Mouse (Mus musculus): ENCODE results near the gene Ugdh. TPM values are rescaled to one million over a fixed set of nuclear protein-coding genes. Genes with fewer than 3 reads are reported as not detected.

Gene Ugdh
- polyA plus RNA-seq, 1 experiment from 2014 or later, result 57.4 TPM

DNA sequence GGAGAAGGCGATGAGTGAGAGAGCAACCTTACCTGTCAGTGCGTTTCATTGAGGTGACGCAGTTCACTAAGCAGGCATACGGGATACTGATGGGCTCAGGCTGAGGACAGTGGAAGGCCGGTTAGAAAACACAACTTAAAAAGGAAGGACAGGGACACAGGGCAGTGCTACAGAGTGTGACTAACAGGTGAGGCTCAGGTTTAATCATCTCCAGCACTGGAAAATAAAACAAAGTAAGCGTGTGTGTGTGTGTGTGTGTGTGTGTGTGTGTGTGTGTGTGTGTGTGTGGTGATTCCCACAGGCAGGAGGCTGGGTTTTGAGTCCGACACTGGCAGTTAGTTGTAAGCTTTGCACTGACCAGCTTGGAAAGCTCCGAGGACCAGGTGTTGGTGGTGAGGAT, 12.9 kb downstream of the Ugdh start:
- no peak for DNase-seq (ENCODE audit: low spot score)
- 91% methylated on average over 8 of the region's 8 CpGs for WGBS
- peaks cover 67% of the 10 kb centered on the region for H3K36me3 ChIP-seq

DNA sequence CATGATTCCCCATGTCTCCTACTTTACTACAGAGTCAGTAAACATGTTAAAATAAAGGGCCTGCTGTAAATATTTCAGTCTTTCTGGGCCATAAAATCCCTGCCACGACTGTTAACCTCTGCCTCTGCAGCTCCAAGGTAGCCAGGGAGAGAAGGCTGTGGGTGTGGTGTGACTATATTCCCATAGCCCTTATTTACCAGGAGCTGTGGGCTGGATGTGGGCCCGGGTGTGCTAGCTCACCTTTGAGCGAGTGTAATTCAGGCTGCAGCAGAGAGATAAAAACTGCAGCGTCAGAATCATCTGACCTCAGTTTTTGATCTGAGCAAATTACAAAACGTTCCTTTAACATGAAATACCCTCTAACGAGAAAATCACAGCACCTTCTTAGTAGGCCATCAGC, 14.9 kb downstream of the Ugdh start:
- no peak for DNase-seq (ENCODE audit: low spot score)
- H3K27me3 ChIP-seq (ENCODE audit: low read depth, poor library complexity, severe bottlenecking), result no peaks in the 10 kb centered on the region
- H3K4me1 ChIP-seq, result peaks cover 5% of the 10 kb centered on the region
- H3K36me3 ChIP-seq, result peaks cover 73% of the 10 kb centered on the region
- no peak overlapping the region for H3K27ac ChIP-seq (replicated peaks)
- no peaks in the 10 kb centered on the region for H3K9me3 ChIP-seq (replicated peaks)
- WGBS, result 90% methylated on average over 6 of the region's 6 CpGs
- no peak overlapping the region for H3K4me3 ChIP-seq

More for the DNA sequence above, 12.9 kb downstream of the Ugdh start:
- Histone ChIP-seq H3K4me3 (no peak overlapping the region), H3K27me3 (ENCODE audit: low read depth, poor library complexity, severe bottlenecking) (no peaks in the 10 kb centered on the region), H3K9me3 (replicated peaks) (no peaks in the 10 kb centered on the region), H3K4me1 (no peaks in the 10 kb centered on the region), H3K27ac (replicated peaks) (no peak overlapping the region)

DNA sequence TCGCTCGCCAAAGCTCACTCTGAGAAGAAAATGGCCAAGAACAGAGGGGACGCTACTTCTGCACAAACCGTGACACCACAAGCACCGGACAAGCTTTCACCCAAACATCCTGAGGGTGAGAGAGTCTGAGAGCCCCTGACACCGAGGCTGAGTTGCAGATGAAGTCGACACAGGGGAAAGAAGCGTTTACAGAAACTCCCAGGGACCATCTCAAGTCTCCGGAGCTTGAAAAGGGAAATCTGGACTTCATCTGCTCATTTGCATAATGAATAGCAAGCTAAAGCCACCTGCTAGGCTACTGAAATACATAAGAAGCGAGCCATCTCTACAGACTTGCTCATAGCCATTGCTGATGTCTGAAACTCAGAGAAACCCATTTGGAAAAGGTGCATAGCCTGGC, 16.6 kb downstream of the Ugdh start:
- H3K36me3 ChIP-seq, result peaks cover 61% of the 10 kb centered on the region
- WGBS, result 88% methylated on average over 10 of the region's 10 CpGs

DNA sequence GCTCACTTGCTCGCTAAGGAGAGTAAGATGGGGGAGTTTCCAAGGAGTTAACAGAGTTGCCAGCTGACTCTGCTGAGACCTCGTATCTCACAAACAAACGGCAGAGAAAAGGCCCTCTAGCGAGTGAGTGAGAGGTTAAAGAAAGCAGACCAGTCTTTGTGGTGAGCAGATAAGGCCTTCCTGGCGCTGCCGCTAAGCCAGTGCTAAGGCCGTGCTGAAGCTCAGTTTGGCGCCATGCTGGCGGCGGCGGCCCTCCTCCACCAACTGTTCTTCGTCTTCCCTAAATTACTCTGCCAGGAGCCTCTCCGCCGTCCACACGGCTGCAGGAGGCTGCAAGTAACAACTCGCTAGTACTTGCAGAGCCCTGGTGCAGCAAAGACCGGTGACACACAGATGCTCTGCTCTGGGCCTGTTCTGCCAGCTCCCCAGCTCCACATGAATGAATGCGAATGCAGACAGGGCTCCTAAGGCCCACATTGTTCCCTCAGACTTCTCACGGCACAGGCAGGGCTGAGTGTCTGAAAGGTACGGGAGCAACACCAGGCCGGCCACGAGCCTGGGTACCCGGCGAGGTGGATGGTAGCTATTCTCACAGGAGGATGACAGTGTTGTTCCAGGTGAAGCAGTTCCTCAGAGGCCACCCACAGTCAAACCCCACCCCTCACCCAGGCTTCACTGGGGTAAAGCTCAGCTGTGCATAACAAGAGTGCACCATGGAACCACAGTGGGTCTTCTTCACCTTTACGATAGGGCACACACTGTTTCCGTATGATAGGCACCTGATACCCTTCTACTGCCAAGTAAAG, 19.9 kb downstream of the Ugdh start:
- peak overlapping the region; percentile 27; the same call in 1 of the 2 replicates for H3K4me3 ChIP-seq
- H3K27me3 ChIP-seq (ENCODE audit: low read depth, poor library complexity, severe bottlenecking), result no peaks in the 10 kb centered on the region
- H3K4me1 ChIP-seq, result peaks cover 13% of the 10 kb centered on the region
- peak overlapping the region; percentile 83 for H3K27ac ChIP-seq (replicated peaks)
- H3K9me3 ChIP-seq (replicated peaks), result no peaks in the 10 kb centered on the region
- H3K36me3 ChIP-seq, result peaks cover 52% of the 10 kb centered on the region
- 17% methylated on average over 26 of the region's 26 CpGs for WGBS
- peak; percentile 63 for DNase-seq (ENCODE audit: low spot score)

More for the DNA sequence above, 16.6 kb downstream of the Ugdh start:
- no peaks in the 10 kb centered on the region for H3K27me3 ChIP-seq (ENCODE audit: low read depth, poor library complexity, severe bottlenecking)
- no peak for DNase-seq (ENCODE audit: low spot score)
- H3K9me3 ChIP-seq (replicated peaks), result no peaks in the 10 kb centered on the region
- no peak overlapping the region for H3K4me3 ChIP-seq
- no peak overlapping the region for H3K27ac ChIP-seq (replicated peaks)
- H3K4me1 ChIP-seq, result peaks cover 13% of the 10 kb centered on the region

DNA sequence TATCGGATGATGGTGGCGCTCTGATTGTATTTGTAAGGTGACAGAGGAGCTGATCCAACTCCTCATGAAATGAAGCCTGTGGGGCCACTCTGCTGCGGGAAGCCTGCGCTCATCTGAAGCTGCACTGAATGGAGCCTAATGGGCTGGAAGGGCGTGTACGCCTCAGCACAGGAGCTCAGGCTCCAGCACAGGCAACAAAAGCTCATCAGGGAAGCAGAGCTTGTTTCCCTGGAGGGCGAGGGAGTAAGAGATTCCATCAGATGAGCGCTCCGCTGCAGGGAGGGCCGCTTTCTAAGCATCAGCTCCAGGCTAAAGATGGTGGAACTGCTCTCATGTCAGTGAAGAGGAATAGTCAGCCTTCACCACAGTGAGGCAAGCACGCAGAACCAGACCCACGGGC, 27.8 kb downstream of the Ugdh start:
- Histone ChIP-seq H3K36me3 (peaks cover 81% of the 10 kb centered on the region), H3K4me3 (no peak overlapping the region), H3K27me3 (ENCODE audit: low read depth, poor library complexity, severe bottlenecking) (no peaks in the 10 kb centered on the region), H3K9me3 (replicated peaks) (no peaks in the 10 kb centered on the region), H3K4me1 (peaks cover 8% of the 10 kb centered on the region), H3K27ac (replicated peaks) (peak overlapping the region; percentile 46; the same call in 1 of the 2 replicates)
- DNase-seq (ENCODE audit: low spot score), result no peak
- 29% methylated on average over 12 of the region's 12 CpGs for WGBS

DNA sequence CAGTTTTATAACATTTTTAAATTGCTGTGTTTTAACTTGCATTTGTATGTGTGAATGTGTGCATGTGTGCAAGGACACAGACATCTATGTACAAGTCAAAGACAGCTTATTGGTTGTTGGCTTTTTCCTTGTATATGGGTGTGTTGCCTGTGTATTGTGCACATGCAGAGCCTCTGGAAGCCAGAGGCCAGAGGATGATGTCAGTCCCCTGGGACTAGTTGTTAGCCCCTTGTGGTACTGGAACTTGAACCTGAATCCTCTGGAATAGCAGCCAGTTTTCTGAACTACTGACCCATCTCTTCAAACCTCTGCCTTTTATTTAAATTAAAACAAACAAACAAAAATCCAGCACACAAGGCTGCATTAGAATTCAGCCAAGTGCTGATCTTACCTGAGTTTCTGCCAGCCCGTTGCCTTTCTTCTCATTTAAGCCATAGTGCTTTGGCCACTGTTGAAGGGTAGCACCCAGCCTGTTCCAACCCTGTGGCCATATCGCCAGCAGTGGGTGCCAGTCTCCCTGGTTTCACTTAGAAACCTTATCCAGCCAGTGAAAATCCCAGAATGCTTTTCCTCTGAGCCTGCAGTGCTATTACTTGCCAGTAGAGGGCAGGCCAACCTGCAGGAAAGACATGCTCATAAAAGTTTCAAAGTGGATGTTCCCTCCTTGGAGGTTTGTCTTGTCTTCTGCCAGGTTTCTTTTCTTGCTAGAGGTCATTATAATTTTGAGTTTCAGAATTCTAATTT, 34.3 kb downstream of the Ugdh start:
- H3K27me3 ChIP-seq (ENCODE audit: low read depth, poor library complexity, severe bottlenecking), result no peaks in the 10 kb centered on the region
- peak; percentile 75 for DNase-seq (ENCODE audit: low spot score)
- 29% methylated on average over 2 of the region's 2 CpGs for WGBS
- no peak overlapping the region for H3K27ac ChIP-seq (replicated peaks)
- H3K9me3 ChIP-seq (replicated peaks), result no peaks in the 10 kb centered on the region
- H3K4me3 ChIP-seq, result no peak overlapping the region
- H3K36me3 ChIP-seq, result peaks cover 91% of the 10 kb centered on the region
- no peaks in the 10 kb centered on the region for H3K4me1 ChIP-seq

DNA sequence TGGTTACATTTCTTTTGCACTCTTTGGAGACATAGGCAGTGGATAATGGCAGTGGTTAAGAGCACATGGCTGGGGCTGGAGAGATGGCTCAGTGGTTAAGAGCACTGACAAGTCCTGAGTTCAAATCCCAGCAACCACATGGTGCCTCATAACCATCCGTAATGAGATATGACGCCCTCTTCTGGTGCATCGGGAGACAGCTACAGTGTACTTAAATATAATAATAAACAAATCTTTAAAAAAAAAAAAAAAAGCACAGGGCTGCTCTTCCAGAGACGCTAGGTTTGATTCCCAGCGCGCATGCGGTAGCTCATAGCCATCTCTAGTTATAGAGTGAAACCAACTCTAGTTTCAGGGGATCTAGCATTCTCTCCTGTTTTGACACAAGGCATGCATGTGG, 41.3 kb downstream of the Ugdh start:
- 92% methylated on average over 7 of the region's 7 CpGs for WGBS
- no peak for DNase-seq (ENCODE audit: low spot score)

DNA sequence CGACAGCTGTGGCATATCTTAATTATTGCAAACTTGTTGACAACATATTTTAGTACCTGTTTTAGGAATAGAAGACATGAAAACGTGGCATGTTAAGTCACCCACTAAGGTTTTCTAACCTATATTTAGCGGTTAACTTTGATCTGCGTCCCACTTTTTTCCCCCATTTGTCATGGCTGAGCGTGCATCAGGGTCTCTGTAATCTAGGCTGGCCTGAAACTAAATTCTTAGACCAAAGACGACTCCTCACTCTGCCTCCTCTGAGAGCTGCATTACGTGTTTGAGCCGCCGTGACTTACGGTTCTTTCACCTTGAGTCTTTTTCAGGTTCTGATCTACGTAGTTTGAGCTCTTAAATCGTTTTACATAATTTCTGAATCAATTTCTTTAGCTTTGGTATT, 44.0 kb downstream of the Ugdh start:
- H3K36me3 ChIP-seq, result peaks cover 66% of the 10 kb centered on the region
- H3K4me3 ChIP-seq, result peak overlapping the region; percentile 87
- no peaks in the 10 kb centered on the region for H3K9me3 ChIP-seq (replicated peaks)
- peaks cover 23% of the 10 kb centered on the region for H3K4me1 ChIP-seq
- WGBS, result 5% methylated on average over 12 of the region's 12 CpGs
- no peak for DNase-seq (ENCODE audit: low spot score)
- no peaks in the 10 kb centered on the region for H3K27me3 ChIP-seq (ENCODE audit: low read depth, poor library complexity, severe bottlenecking)
- peak overlapping the region; percentile 99 for H3K27ac ChIP-seq (replicated peaks)

More for the DNA sequence above, 41.3 kb downstream of the Ugdh start:
- H3K4me3 ChIP-seq, result no peak overlapping the region
- no peak overlapping the region for H3K27ac ChIP-seq (replicated peaks)
- no peaks in the 10 kb centered on the region for H3K9me3 ChIP-seq (replicated peaks)
- peaks cover 67% of the 10 kb centered on the region for H3K36me3 ChIP-seq
- no peaks in the 10 kb centered on the region for H3K27me3 ChIP-seq (ENCODE audit: low read depth, poor library complexity, severe bottlenecking)
- peaks cover 18% of the 10 kb centered on the region for H3K4me1 ChIP-seq

DNA sequence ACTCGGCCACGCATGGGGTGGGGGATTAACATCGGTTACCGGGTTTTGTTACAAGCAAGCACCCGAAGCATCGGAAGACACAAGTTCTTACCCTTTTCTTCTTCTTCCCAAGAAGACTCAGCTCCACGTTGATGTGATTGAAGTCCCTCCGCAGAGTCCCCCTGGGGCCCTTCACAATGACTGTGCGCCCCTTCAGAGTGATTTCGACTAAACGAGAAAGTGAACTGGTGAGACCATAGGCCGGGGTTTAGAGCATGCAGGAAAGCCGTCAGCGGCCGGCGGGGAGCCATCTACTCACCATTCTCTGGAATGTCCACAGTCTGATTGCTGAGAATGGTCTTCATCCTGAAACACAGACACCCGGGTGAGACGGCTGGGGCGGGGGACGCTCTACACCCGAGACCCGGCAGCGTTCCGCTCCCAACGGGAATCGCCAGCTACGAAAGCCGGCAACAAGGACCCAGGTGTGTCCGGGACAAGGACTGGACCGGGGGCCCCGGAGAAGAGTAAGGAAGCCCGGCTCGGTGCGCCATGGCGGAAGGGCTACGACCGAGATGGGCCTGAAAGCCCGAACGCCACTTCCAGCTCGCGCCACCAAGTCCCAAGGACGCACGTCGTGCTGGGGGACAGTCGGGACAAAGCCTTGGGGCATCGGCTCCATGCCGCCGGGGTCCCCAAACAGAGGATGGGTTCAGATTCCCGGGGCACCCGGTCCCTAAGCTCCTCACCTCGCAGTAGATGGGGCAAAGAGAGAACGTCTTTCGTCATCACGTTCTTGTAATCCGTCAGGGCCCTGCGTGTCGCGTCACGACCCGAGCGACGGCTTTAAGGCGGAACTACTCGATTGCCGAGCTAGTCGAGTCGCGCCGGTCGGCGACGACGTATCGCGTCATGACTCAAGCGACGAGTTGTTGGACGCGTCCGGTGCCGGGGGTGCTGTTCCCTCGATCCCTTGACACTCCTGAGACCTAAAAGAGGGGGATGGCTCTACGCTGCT, 44.8 kb downstream of the Ugdh start, which contains the start of the genes Rpl9 and Lias:
TSS of gene Rpl9 (minus strand) at position 797 of the 997 bp plus-strand sequence.
TSS of gene Lias (plus strand) at position 850 of the 997 bp plus-strand sequence.
- peak within 1 kb of the TSS; percentile 87 for H3K4me3 ChIP-seq
- under 1% methylated on average over 83 of the region's 83 CpGs for WGBS
- H3K36me3 ChIP-seq, result peaks cover 58% of the 10 kb centered on the region
- no peaks in the 10 kb centered on the region for H3K27me3 ChIP-seq (ENCODE audit: low read depth, poor library complexity, severe bottlenecking)
- H3K4me1 ChIP-seq, result peaks cover 23% of the 10 kb centered on the region
- H3K9me3 ChIP-seq (replicated peaks), result no peaks in the 10 kb centered on the region
- peak; percentile 98 for DNase-seq (ENCODE audit: low spot score)
- peak within 1 kb of the TSS; percentile 99 for H3K27ac ChIP-seq (replicated peaks)

DNA sequence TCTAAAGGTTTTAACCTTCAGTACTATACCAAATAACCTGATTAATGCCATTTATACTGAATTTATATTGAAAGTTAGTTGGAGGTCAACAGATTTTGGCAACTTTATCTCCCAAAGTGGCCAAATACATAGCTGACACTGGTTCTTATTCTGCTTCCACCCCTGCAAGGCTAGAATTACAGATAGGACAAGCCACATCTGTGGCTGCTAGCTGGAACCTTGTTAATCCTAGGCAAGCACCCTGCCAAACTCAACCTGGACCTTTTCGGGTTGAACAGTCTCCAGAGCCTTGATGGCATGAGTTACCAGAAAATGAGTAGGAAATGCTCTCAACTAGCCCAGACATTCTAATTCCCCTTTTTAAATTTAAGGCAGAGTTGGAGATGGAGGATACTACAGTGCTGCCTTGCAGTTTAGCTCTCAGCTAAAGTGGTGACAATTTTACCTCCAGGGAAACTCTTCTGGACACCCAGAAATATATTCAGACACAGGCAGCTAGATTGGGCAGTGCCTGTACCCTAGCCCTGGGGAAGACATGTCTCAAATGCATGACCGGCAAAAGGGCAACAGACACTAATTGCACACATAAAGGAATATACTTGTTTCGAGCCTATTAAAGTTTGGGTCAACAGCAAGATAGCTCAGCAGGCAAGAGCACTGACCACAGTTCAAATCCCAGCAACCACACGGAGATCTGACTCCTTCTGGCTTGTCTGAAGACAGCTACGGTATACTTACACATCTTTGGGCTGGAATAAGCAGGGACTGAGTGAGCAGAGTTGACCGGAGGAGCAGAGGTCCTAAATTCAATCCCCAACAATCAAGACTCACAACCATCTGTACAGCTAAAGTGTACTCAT, 48.5 kb downstream of the Ugdh start:
- Histone ChIP-seq H3K27ac (replicated peaks) (no peak overlapping the region), H3K4me3 (no peak overlapping the region), H3K4me1 (peaks cover 18% of the 10 kb centered on the region), H3K9me3 (replicated peaks) (no peaks in the 10 kb centered on the region), H3K27me3 (ENCODE audit: low read depth, poor library complexity, severe bottlenecking) (no peaks in the 10 kb centered on the region), H3K36me3 (peaks cover 46% of the 10 kb centered on the region)
- DNase-seq (ENCODE audit: low spot score), result no peak
- WGBS, result 77% methylated on average over 6 of the region's 6 CpGs

DNA sequence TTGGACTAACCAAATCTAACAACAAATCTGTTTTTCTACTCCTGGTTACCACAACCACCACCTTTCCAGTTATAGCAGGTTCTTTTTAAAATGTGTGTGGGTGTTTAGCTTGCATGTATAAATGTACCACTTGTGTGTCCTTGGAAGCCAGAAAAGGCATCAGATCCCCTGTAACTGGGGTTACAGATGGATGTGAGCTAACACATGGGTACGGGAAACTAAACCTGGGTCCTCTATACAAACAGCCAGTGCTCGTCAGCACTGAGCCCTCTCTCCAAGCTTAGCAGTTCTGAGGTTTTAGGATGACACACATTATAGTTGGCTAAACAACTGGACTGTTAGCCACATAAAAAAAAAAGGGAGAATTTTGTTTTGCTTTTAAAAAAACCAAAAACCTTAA, 50.0 kb downstream of the Ugdh start:
- Histone ChIP-seq H3K4me1 (peaks cover 13% of the 10 kb centered on the region), H3K4me3 (no peak overlapping the region), H3K36me3 (peaks cover 46% of the 10 kb centered on the region), H3K27ac (replicated peaks) (no peak overlapping the region), H3K27me3 (ENCODE audit: low read depth, poor library complexity, severe bottlenecking) (no peaks in the 10 kb centered on the region), H3K9me3 (replicated peaks) (no peaks in the 10 kb centered on the region)
- 75% methylated on average over 2 of the region's 2 CpGs for WGBS
- no peak for DNase-seq (ENCODE audit: low spot score)
